ENCODE assay signal across 1 mouse cellular context in genomic region chr11:75567346-75568114, GRCm38 (mm10).
TF ChIP-seq lines count a peak whose summit lies in the region.

No protein-coding gene starts in this region.

TF ChIP-seq in MEL, 35 proteins besides CTCF, POLR2A, EP300 and RAD21:
- TF ChIP-seq ZKSCAN1 (IDR thresholded peaks at IDR 0.05; ENCODE audit: low read depth, low read length) (no peak), JUND (IDR thresholded peaks at IDR 0.05; ENCODE audit: low read depth, low read length) (no peak), HCFC1 (IDR thresholded peaks at IDR 0.05; ENCODE audit: low read depth, low read length) (no peak), MXI1 (IDR thresholded peaks at IDR 0.05; ENCODE audit: low read depth, low read length) (peak; percentile 48; the same call in 1 of the 2 replicates), NRF1 (IDR thresholded peaks at IDR 0.05; ENCODE audit: insufficient read depth, low read depth, low read length, poor library complexity, severe bottlenecking) (no peak), BHLHE40 (IDR thresholded peaks at IDR 0.05; ENCODE audit: borderline replicate concordance, low read depth, low read length) (peak; percentile 75), ELF1 (IDR thresholded peaks at IDR 0.05; ENCODE audit: low read depth, low read length) (no peak), POLR2AphosphoS2 (IDR thresholded peaks at IDR 0.05; ENCODE audit: low read length) (no peak), MAZ (IDR thresholded peaks at IDR 0.05; ENCODE audit: low read depth, low read length) (peak; percentile 71), USF2 (IDR thresholded peaks at IDR 0.05; ENCODE audit: borderline replicate concordance in 1 of 2, insufficient read depth in 1 of 2, low read depth in 1 of 2, low read length in 2 of 2) (peak in 1 of 2 experiments; percentile 58; a peak in 1 of 4 replicates), GATA1 (IDR thresholded peaks at IDR 0.05; ENCODE audit: low read depth, low read length) (peak; percentile 81), USF1 (IDR thresholded peaks at IDR 0.05; ENCODE audit: low read depth, low read length) (peak; percentile 88), E2F4 (IDR thresholded peaks at IDR 0.05; ENCODE audit: borderline replicate concordance, low read depth, low read length) (no peak), SIN3A (IDR thresholded peaks at IDR 0.05; ENCODE audit: low read length) (no peak; the same call in 1 of the 2 replicates), ETS1 (IDR thresholded peaks at IDR 0.05; ENCODE audit: low read depth, low read length) (peak; percentile 52; the same call in 1 of the 2 replicates), CHD1 (IDR thresholded peaks at IDR 0.05; ENCODE audit: low read depth, low read length) (no peak), KAT2A (conservative IDR thresholded peaks at IDR 0.05; ENCODE audit: low read depth, low read length) (no peak), TAL1 (IDR thresholded peaks at IDR 0.05; ENCODE audit: low read length) (peak; percentile 18; the same call in 1 of the 2 replicates), MAX (IDR thresholded peaks at IDR 0.05; ENCODE audit: low read length) (0 out of 2 replicates have a peak, but pooled peaks have one; percentile 48), RCOR1 (IDR thresholded peaks at IDR 0.05; ENCODE audit: low read depth, low read length) (no peak; the same call in 1 of the 2 replicates), TCF12 (IDR thresholded peaks at IDR 0.05; ENCODE audit: low read depth, low read length) (peak; percentile 39; the same call in 1 of the 2 replicates)
